Mouse (Mus musculus): ENCODE results near the gene Rgs11.

DNA sequence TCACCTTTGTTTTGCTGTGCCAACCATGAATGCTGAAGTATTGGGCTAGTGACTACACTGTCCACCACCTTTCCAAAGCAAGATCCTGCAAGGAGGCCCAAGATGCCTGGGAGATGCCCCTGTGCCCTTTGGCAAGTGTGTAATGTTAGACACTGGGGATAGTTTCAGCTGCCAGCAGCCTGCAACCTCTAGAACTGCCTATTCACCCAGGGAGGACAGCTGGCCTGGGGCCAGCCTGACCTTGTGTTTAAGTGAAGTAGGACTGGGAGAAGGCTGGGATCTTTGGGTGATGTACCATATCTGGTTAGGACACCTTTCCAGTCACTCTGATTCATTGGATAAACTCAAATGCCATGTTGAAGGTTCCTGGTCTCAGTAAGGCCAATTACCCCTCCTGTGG is 753 bp upstream of the Rgs11 start:
- no peak for TF ChIP-seq CTCF (IDR thresholded peaks at IDR 0.05; ENCODE audit: low read depth)
- TF ChIP-seq EP300 (optimal IDR thresholded peaks at IDR 0.05), result no peak
